Mouse (Mus musculus) lung, adult 2 months (tissue): ENCODE results near the gene Evc.

Experiments
- CTCF ChIP-seq: fragments of 200-500 bp; IDR thresholded peaks from 2 replicates; pipeline ENCODE4 v1.5.1; 2011; ENCODE audit warnings: mild to moderate bottlenecking, low read length, control low read depth; ENCODE audit not compliant: insufficient read depth
- POLR2A ChIP-seq: fragments of 200-500 bp; IDR thresholded peaks from 2 replicates; pipeline ENCODE4 v1.6.1; 2011; ENCODE audit warnings: low read depth, mild to moderate bottlenecking, control low read depth, low read length, borderline replicate concordance; ENCODE audit errors: extremely low read depth

DNA sequence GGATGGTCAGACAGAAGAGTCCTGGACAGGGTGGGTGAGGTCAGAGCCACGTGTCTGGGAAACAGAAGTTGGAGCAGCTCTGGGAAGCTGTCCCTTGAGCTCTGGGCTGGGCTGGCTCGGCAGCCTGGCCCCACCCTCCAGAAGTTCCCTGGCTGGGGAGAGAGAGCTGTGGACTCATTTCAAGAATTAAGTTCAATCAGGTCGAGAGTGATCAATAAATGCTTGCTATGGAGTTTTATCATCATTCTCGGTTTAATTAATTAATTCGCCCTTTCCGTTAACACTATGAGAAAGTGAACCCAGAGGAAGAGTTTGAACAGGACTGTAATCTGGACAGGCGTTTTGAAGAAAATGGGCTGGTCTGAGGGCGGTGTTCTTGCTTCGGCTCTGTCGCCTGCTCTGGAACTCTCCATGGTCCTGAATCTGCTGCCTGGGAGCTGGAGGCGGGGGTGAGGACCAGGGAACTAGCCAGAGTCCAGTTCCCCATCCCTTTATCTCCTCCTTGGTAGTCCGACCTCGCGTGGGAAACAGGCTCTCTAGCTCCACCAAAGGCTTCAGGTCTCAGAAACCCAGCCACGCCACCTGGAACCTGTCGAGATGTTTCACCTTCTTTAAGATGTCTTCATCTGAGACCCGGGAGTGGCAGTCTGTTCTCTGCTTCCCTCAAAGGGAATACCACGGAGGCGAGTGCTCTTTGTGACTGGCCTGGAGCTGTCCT lies 93.4 kb downstream of the Evc start:
- no peak for TF ChIP-seq POLR2A
- no peak for TF ChIP-seq CTCF
